Mouse (Mus musculus): ENCODE results near the gene Cfap45. TPM values are rescaled to one million over a fixed set of nuclear protein-coding genes. Genes with fewer than 3 reads are reported as not detected.

Gene Cfap45
- total and polyA plus RNA-seq, 3 experiments: 0.40 TPM; not detected in 2

DNA sequence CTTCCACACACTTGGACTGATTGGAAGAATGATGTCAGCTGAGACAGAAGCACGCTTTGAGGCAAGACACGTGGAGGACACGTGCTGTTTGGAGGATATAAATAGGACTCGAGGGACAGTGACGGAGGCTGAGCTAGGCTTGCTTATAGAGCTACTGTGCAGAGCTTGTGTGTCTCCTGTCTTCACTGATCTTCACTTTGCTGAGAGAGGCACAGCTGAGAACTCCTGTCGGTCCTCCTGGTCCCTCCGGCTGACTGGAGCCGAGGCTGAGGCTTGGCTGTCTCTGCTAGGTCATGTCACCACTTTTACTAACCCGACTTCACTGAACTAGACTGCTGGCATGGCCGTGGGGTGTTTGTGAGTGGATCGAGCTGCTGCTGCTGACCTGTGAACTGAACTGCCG, 3.1 kb downstream of the Cfap45 start:
- no peaks in the 10 kb centered on the region for H3K27me3 ChIP-seq (ENCODE audit: control insufficient read depth in 1 of 2, insufficient read depth in 2 of 2, low read length in 2 of 2)
- TF ChIP-seq E2F4 (IDR thresholded peaks at IDR 0.05; ENCODE audit: borderline replicate concordance, low read depth, low read length) (no peak), KAT2A (conservative IDR thresholded peaks at IDR 0.05; ENCODE audit: low read depth, low read length) (no peak), USF2 (IDR thresholded peaks at IDR 0.05; ENCODE audit: borderline replicate concordance in 1 of 2, insufficient read depth in 1 of 2, low read depth in 1 of 2, low read length in 2 of 2) (no peak), BHLHE40 (IDR thresholded peaks at IDR 0.05; ENCODE audit: borderline replicate concordance, low read depth, low read length) (no peak), UBTF (IDR thresholded peaks at IDR 0.05; ENCODE audit: borderline replicate concordance, insufficient read depth, low read depth, low read length) (no peak), ETS1 (IDR thresholded peaks at IDR 0.05; ENCODE audit: low read depth, low read length) (no peak), MEF2A (IDR thresholded peaks at IDR 0.05; ENCODE audit: extremely low read depth, insufficient replicate concordance, low read depth, low read length, poor library complexity, severe bottlenecking) (no peak), TBP (IDR thresholded peaks at IDR 0.05; ENCODE audit: low read depth, low read length) (no peak), RAD21 (IDR thresholded peaks at IDR 0.05; ENCODE audit: low read depth, low read length) (no peak), MAX (IDR thresholded peaks at IDR 0.05; ENCODE audit: low read length) (no peak), HCFC1 (IDR thresholded peaks at IDR 0.05; ENCODE audit: low read depth, low read length) (no peak), TCF12 (IDR thresholded peaks at IDR 0.05; ENCODE audit: low read depth, low read length) (no peak), GATA1 (IDR thresholded peaks at IDR 0.05; ENCODE audit: low read depth, low read length) (no peak), ZKSCAN1 (IDR thresholded peaks at IDR 0.05; ENCODE audit: low read depth, low read length) (no peak)
- H3K4me1 ChIP-seq (ENCODE audit: control insufficient read depth in 1 of 2, insufficient read depth in 2 of 2, low read length in 2 of 2): peaks cover 5 to 28% of the 10 kb centered on the region in 2 experiments

DNA sequence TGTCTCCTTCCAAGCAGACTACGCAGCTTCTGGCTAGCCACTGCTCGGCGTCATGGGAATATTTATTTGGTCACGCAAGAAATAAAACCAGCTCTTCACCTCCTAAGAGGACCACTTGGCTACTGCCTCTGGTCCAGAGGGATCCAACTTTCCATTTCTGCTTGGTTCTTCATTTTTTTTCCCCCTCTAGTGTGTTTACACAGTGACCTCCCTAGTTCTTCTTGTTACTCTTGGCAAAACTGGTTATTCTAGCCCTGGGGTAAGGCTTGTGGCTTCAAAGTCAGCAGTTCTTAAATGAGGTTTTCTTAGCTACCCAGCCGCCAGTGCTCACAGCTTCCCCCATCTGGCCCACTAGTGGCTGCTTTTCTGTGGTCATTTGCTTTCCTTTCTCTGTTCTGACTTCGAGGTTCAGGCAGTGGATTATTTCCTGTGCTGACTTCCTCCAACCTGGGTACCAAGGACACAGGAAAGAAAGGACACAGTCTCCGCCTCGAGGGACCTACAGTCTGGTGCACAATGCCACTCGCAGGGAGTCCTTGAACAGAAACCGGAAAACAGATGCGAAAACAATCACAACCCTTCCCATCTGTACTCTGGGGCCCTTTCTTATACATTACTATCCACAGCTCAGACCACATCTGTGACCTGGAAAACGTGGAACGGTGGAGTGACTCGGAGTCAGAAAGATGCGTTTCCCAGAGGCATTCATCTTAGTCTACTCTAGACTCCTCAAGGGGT, 4.6 kb downstream of the Cfap45 start:
- H3K27ac ChIP-seq (ENCODE audit: control insufficient read depth, low read depth, low read length): no peak overlapping the region
- H3K4me1 ChIP-seq (ENCODE audit: control insufficient read depth in 1 of 2, insufficient read depth in 2 of 2, low read length in 2 of 2): peaks cover 5 to 28% of the 10 kb centered on the region in 2 experiments
- peak; percentile 44 for DNase-seq (ENCODE audit: low read depth, low spot score)
- H3K9ac ChIP-seq (ENCODE audit: control insufficient read depth, low read depth, low read length, poor library complexity, severe bottlenecking): no peak overlapping the region; the same call in 1 of the 2 replicates
- H3K27me3 ChIP-seq (ENCODE audit: control insufficient read depth in 1 of 2, insufficient read depth in 2 of 2, low read length in 2 of 2): no peaks in the 10 kb centered on the region
- no peaks in the 10 kb centered on the region for H3K79me2 ChIP-seq (ENCODE audit: control insufficient read depth, insufficient read depth, low read length, poor library complexity)
- peak overlapping the region in 1 of 2 experiments; percentile 14; a peak in 1 of 4 replicates for H3K4me3 ChIP-seq (ENCODE audit: control insufficient read depth in 1 of 2, insufficient read depth in 1 of 2, low read depth in 2 of 2, low read length in 2 of 2)
- H3K36me3 ChIP-seq (ENCODE audit: control insufficient read depth in 1 of 2, insufficient read depth in 2 of 2, low read length in 2 of 2): peaks cover 0 to 19% of the 10 kb centered on the region in 2 experiments; a peak in 2 of 4 replicates
- TF ChIP-seq CHD1 (IDR thresholded peaks at IDR 0.05; ENCODE audit: low read depth, low read length): no peak
- no peak for TF ChIP-seq JUND (IDR thresholded peaks at IDR 0.05; ENCODE audit: low read depth, low read length)
- no peak for TF ChIP-seq ZMIZ1 (IDR thresholded peaks at IDR 0.05; ENCODE audit: low read depth, low read length)
- no peak for TF ChIP-seq MAZ (IDR thresholded peaks at IDR 0.05; ENCODE audit: low read depth, low read length)
- no peak for TF ChIP-seq EP300 (IDR thresholded peaks at IDR 0.05; ENCODE audit: low read depth in 1 of 2, low read length in 2 of 2)
- no peak for TF ChIP-seq POLR2AphosphoS2 (IDR thresholded peaks at IDR 0.05; ENCODE audit: low read length)
- no peak for TF ChIP-seq SMC3 (IDR thresholded peaks at IDR 0.05; ENCODE audit: low read depth, low read length)
- no peak for TF ChIP-seq BHLHE40 (IDR thresholded peaks at IDR 0.05; ENCODE audit: borderline replicate concordance, low read depth, low read length)
- no peak for TF ChIP-seq ZC3H11A (IDR thresholded peaks at IDR 0.05; ENCODE audit: low read depth, low read length)
- TF ChIP-seq MAX (IDR thresholded peaks at IDR 0.05; ENCODE audit: low read length): no peak
- TF ChIP-seq POLR2AphosphoS5 (IDR thresholded peaks at IDR 0.05; ENCODE audit: borderline replicate concordance, low read depth, low read length): no peak
- no peak for TF ChIP-seq ETS1 (IDR thresholded peaks at IDR 0.05; ENCODE audit: low read depth, low read length)
- TF ChIP-seq TBP (IDR thresholded peaks at IDR 0.05; ENCODE audit: low read depth, low read length): no peak
- TF ChIP-seq TCF12 (IDR thresholded peaks at IDR 0.05; ENCODE audit: low read depth, low read length): no peak
- no peak for TF ChIP-seq MYB (IDR thresholded peaks at IDR 0.05; ENCODE audit: low read depth, low read length)
- TF ChIP-seq USF1 (IDR thresholded peaks at IDR 0.05; ENCODE audit: low read depth, low read length): no peak
- TF ChIP-seq RCOR1 (IDR thresholded peaks at IDR 0.05; ENCODE audit: low read depth, low read length): no peak
- H3K9me3 ChIP-seq (replicated peaks; ENCODE audit: insufficient read depth, low read length): no peaks in the 10 kb centered on the region

More for the DNA sequence above, 3.1 kb downstream of the Cfap45 start:
- no peak overlapping the region for H3K9ac ChIP-seq (ENCODE audit: control insufficient read depth, low read depth, low read length, poor library complexity, severe bottlenecking)
- no peak overlapping the region for H3K27ac ChIP-seq (ENCODE audit: control insufficient read depth, low read depth, low read length)
- H3K4me3 ChIP-seq (ENCODE audit: control insufficient read depth in 1 of 2, insufficient read depth in 1 of 2, low read depth in 2 of 2, low read length in 2 of 2): no peak overlapping the region
- H3K79me2 ChIP-seq (ENCODE audit: control insufficient read depth, insufficient read depth, low read length, poor library complexity): no peaks in the 10 kb centered on the region
- peaks cover 0 to 19% of the 10 kb centered on the region in 2 experiments; a peak in 2 of 4 replicates for H3K36me3 ChIP-seq (ENCODE audit: control insufficient read depth in 1 of 2, insufficient read depth in 2 of 2, low read length in 2 of 2)
- no peaks in the 10 kb centered on the region for H3K9me3 ChIP-seq (replicated peaks; ENCODE audit: insufficient read depth, low read length)
- no peak for DNase-seq (ENCODE audit: low read depth, low spot score)
